Mouse (Mus musculus) heart, adult 2 months (tissue): ENCODE measurements around the gene Gm9918.

Experiments
- CTCF ChIP-seq: fragments of 200-600 bp; IDR thresholded peaks from 2 replicates; pipeline ENCODE4 v1.8.1; 2022; ENCODE audit warnings: antibody characterized with exemption, mild to moderate bottlenecking, moderate library complexity
- EP300 ChIP-seq: fragments of 200-500 bp; IDR thresholded peaks from 2 replicates; pipeline ENCODE4 v1.6.1; 2011; ENCODE audit warnings: low read depth, low read length, control low read depth; ENCODE audit not compliant: insufficient read depth
- POLR2A ChIP-seq: fragments of 200-500 bp; IDR thresholded peaks from 2 replicates; pipeline ENCODE4 v1.6.1; 2011; ENCODE audit warnings: mild to moderate bottlenecking, low read depth, low read length, control low read depth; ENCODE audit not compliant: insufficient read depth

GRCm38 (mm10) chr15:102257202-102258075 is 12.9 kb upstream of the Gm9918 start, which contains the start of gene Rarg:
- TF ChIP-seq POLR2A, result peak; percentile 12; the same call in 1 of the 2 replicates
- TF ChIP-seq CTCF, result no peak
- TF ChIP-seq EP300, result no peak
